Mouse (Mus musculus) limb, embryonic 15.5 days (tissue): Measurements from ENCODE around the gene Dnajc6. TPM values are rescaled to one million over a fixed set of nuclear protein-coding genes. Genes with fewer than 3 reads are reported as not detected.

Experiments used
- ATAC-seq: fragments of 200-750 bp; cut with Nextera tagmentation; 2 replicates; pipeline ENCODE4 v1.8.0; 2017; ENCODE audit warnings: low read depth, moderate TSS enrichment; ENCODE audit not compliant: insufficient number of reproducible peaks, low FRiP score, low TSS enrichment
- H3K27ac ChIP-seq: fragments of 300-500 bp; sonication (generic); 2 replicates; pipeline ENCODE4 v1.5.1; 2015; ENCODE audit warnings: moderate library complexity, mild to moderate bottlenecking, inconsistent platforms
- H3K27me3 ChIP-seq: fragments of 300-500 bp; sonication (generic); 2 replicates; pipeline ENCODE4 v1.6.1; 2015; ENCODE audit warnings: inconsistent platforms
- H3K36me3 ChIP-seq: fragments of 300-500 bp; sonication (generic); 2 replicates; pipeline ENCODE4 v1.6.1; 2015; ENCODE audit warnings: inconsistent platforms
- H3K4me1 ChIP-seq: fragments of 300-500 bp; sonication (generic); 2 replicates; pipeline ENCODE4 v1.6.1; 2015; ENCODE audit warnings: inconsistent platforms
- H3K4me2 ChIP-seq: fragments of 300-500 bp; sonication (generic); 2 replicates; pipeline ENCODE4 v1.6.1; 2015; ENCODE audit warnings: mild to moderate bottlenecking, inconsistent platforms
- H3K4me3 ChIP-seq: fragments of 300-500 bp; sonication (generic); 2 replicates; pipeline ENCODE4 v1.5.1; 2015; ENCODE audit warnings: mild to moderate bottlenecking, inconsistent platforms
- H3K9ac ChIP-seq: fragments of 300-500 bp; sonication (generic); 2 replicates; pipeline ENCODE4 v1.6.1; 2015; ENCODE audit warnings: inconsistent platforms
- H3K9me3 ChIP-seq: fragments of 300-500 bp; sonication (generic); 2 replicates; pipeline ENCODE4 v1.6.1; 2016; ENCODE audit warnings: inconsistent platforms
- WGBS: fragments of 180-500 bp; shearing (Covaris S2); methylation state at CpG from one replicate; pipeline ENCODE4 v1.1.7; 2015; 5-methylcytosine and 5-hydroxymethylcytosine counted together
- polyA plus RNA-seq: library from polyadenylated mRNA; unstranded; fragments of >200 nt; fragmentation: Nextera tagmentation; extraction: Ambion mirVana; gene quantifications from 2 replicates; pipeline ENCODE4 v1.2.1, GENCODE M21; 2015

The Dnajc6 gene
- polyA plus RNA-seq, 1 experiment from 2014 or later = 1.3 TPM

DNA sequence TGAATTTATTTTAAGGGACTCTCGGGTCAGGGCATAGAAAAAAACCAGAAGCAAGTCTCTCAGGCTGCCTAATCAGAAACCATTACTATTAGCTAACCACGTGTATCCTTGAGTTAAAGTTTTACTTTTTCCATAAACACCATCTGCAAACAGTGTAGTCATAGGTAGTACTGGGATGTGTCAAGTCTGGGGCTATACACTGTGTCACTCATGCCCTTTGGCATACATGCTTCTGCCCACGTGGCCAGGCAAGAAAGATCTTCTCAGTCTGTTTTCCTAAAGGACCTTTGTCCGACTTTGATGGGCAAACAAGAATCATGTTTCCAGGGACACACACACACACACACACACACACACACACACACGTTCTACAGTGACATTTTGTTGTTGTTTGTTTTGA lies 178.3 kb downstream of the Dnajc6 start:
- Histone ChIP-seq H3K4me1 (no peaks in the 10 kb centered on the region), H3K9ac (no peak overlapping the region), H3K9me3 (no peaks in the 10 kb centered on the region), H3K27me3 (no peaks in the 10 kb centered on the region), H3K4me3 (no peak overlapping the region), H3K27ac (no peak overlapping the region), H3K36me3 (no peaks in the 10 kb centered on the region), H3K4me2 (no peak overlapping the region)
- WGBS = 79% methylated on average over 5 of the region's 5 CpGs
- no peak for ATAC-seq

DNA sequence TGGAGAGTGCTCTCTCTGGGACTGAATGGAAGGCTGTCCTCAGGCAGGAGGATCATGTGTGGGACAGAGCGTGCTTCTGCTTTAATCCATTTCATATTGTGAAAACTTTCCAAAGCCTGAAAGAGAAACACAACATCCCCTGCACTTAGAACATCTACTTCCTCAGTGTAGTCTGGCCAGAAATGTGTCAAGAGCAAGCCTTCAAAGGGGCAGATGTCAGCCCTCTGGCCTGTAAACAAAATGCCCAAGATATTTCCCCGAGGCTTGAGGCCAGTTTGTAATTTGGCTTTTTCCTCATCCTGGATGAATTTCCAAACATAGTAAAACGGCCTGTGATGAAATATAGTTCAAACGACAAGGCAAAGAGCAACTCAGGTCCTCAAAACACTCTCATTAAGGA lies 179.3 kb downstream of the Dnajc6 start:
- H3K9me3 ChIP-seq = no peaks in the 10 kb centered on the region
- H3K9ac ChIP-seq = no peak overlapping the region
- no peak overlapping the region for H3K4me2 ChIP-seq
- no peak for ATAC-seq
- no peaks in the 10 kb centered on the region for H3K27me3 ChIP-seq
- WGBS = 45% methylated on average over 4 of the region's 4 CpGs
- H3K4me1 ChIP-seq = no peaks in the 10 kb centered on the region
- no peak overlapping the region for H3K4me3 ChIP-seq
- H3K27ac ChIP-seq = no peak overlapping the region
- H3K36me3 ChIP-seq = no peaks in the 10 kb centered on the region

DNA sequence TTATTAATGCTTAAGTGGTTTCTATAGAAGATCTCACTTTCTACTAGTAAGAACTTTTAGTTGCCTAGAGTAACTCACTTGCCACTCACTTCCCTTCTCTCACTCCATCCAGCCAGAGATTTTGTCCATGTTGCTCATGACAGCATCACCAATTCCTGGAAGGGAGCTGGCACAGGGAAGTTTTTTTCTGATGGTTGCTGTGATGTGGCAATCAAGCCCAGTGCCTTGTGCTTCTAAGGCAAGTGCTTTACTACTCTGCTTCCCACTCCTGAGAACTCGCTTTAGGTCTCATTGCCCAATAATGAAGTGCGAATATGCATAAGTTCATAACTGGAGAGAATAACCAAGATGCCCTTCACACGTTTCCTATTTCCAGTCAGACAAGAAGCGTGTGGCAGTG lies 186.2 kb downstream of the Dnajc6 start:
- WGBS = 91% methylated on average over 4 of the region's 4 CpGs
- no peak for ATAC-seq
- no peaks in the 10 kb centered on the region for H3K4me1 ChIP-seq
- H3K9me3 ChIP-seq = no peaks in the 10 kb centered on the region
- H3K27ac ChIP-seq = no peak overlapping the region
- no peak overlapping the region for H3K9ac ChIP-seq
- H3K4me2 ChIP-seq = no peak overlapping the region
- H3K4me3 ChIP-seq = no peak overlapping the region
- H3K36me3 ChIP-seq = no peaks in the 10 kb centered on the region
- H3K27me3 ChIP-seq = no peaks in the 10 kb centered on the region

DNA sequence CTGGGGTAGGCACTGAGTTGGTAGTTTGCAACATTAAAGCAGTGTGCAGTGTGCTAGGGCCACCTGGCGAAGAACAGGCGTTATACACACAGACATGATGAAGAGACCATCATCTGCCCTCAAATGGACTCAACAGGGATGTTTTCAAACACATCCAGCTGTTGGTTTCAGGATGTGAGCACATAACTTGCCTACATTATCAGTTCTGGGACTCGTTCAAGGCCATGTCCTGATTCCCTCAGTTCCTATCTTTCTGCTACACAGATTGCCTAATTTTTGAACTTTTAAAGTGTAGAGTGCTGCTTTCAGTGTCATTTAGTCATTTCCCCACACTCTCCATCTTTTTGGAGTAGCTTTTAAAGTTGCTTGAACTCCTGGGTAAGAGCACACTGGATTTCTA lies 186.6 kb downstream of the Dnajc6 start:
- H3K36me3 ChIP-seq = no peaks in the 10 kb centered on the region
- H3K4me3 ChIP-seq = no peak overlapping the region
- no peak overlapping the region for H3K9ac ChIP-seq
- no peak overlapping the region for H3K4me2 ChIP-seq
- H3K27ac ChIP-seq = no peak overlapping the region
- no peaks in the 10 kb centered on the region for H3K27me3 ChIP-seq
- no peaks in the 10 kb centered on the region for H3K4me1 ChIP-seq
- WGBS = 84% methylated on average over 3 of the region's 3 CpGs
- ATAC-seq = no peak
- no peaks in the 10 kb centered on the region for H3K9me3 ChIP-seq

DNA sequence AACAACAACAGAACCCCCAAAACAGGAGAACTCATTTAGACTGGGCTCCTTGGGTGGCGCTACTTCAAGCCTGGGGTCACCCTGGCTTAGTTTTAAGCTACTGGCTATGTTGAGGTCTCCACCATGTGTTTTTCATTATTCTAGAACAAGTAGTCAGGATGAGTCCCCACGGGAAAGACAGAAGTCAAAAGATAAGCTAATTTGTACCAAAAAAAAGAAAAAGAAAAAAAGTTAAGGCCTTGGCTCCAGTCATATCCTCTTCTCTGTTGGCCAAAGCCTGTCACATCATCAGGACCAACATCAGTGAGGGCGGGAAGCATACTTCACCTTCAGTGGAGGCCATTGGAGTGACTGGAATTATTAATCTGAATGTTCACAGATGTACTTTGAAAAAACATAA lies 188.4 kb downstream of the Dnajc6 start:
- 0 out of 2 replicates have a peak, but pooled peaks cover 5% of the 10 kb centered on the region for H3K4me1 ChIP-seq
- H3K4me2 ChIP-seq = no peak overlapping the region
- no peak overlapping the region for H3K9ac ChIP-seq
- H3K36me3 ChIP-seq = no peaks in the 10 kb centered on the region
- H3K27me3 ChIP-seq = no peaks in the 10 kb centered on the region
- ATAC-seq = no peak
- H3K27ac ChIP-seq = no peak overlapping the region
- 73% methylated on average over 3 of the region's 3 CpGs for WGBS
- H3K4me3 ChIP-seq = no peak overlapping the region
- no peaks in the 10 kb centered on the region for H3K9me3 ChIP-seq

DNA sequence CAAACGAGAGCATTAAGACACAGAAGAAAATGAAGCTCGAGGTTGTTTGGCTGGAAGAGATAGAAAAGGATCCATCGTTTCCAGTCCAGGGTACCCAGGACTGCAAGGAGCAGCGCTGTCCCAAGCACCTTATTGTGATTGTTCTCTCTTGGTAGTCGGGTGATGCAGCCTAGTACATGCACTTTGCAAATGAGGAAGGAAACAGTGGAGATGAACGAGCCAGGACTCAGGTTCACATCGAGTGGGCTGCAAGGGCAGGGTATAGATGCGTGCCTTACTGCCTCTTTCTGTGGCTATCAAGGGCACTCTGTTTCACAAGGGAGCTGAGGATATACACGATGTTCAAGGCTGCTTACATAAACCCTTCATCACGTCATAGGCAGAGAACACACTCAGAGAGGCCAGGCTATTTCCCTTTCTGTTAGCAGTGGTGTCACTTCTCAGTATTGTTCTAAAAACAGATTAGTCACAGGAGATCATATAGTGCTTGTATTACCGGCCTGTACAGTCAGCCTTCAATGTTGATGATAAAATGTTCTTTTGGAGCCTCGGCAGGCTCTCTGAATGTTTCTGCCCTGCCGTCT lies 189.9 kb downstream of the Dnajc6 start:
- Histone ChIP-seq H3K9ac (no peak overlapping the region), H3K27ac (no peak overlapping the region), H3K4me2 (no peak overlapping the region), H3K9me3 (no peaks in the 10 kb centered on the region), H3K4me1 (0 out of 2 replicates have a peak, but pooled peaks cover 5% of the 10 kb centered on the region), H3K4me3 (no peak overlapping the region), H3K27me3 (no peaks in the 10 kb centered on the region), H3K36me3 (no peaks in the 10 kb centered on the region)
- no peak for ATAC-seq
- 74% methylated on average over 13 of the region's 13 CpGs for WGBS

DNA sequence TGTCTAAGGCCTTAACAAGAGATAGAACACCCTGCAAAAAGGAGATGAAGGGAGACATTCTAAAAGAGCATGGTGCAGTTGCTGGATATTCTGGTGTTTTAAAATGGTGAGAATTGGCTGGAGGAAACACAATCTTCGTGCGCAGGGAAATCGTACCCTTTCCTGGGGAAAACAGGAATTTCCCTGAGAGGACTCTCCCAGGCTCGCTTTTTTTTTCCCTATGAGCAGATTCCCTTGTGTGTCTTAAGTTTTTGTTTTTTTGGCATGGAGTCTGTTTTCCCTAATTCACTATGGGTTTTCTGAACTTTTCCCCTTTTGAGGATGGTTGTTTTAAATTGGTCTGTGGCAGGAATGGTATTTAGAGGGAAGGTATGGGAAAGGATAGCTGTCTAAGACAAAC lies 192.8 kb downstream of the Dnajc6 start:
- WGBS = 76% methylated on average over 4 of the region's 4 CpGs
- H3K4me3 ChIP-seq = no peak overlapping the region
- 0 out of 2 replicates have a peak, but pooled peaks cover 5% of the 10 kb centered on the region for H3K4me1 ChIP-seq
- ATAC-seq = no peak
- H3K27me3 ChIP-seq = no peaks in the 10 kb centered on the region
- H3K4me2 ChIP-seq = no peak overlapping the region
- H3K36me3 ChIP-seq = no peaks in the 10 kb centered on the region
- H3K9ac ChIP-seq = no peak overlapping the region
- H3K9me3 ChIP-seq = no peaks in the 10 kb centered on the region
- peak overlapping the region; percentile 57; the same call in 1 of the 2 replicates for H3K27ac ChIP-seq

DNA sequence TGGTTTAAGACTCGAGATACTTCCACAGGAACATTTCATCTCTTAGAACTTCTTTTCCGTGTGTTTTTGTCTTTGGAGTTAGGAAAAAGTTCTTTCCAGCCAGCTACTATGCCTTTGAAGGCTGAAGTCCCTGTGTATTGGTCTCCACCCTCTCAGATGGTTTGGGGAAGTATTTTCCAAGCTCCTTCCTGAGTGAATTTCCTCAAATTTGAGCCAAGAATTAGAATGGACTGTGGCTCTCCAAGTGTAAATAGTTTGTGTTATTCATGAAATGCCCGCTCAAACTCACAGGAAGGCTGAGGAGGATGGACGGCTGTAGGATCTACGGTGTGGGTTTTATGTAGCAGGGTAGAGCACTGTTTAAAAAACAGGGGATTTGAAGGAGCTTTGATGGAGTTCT lies 193.2 kb downstream of the Dnajc6 start:
- no peak for ATAC-seq
- H3K4me2 ChIP-seq = no peak overlapping the region

More for the DNA sequence above, 193.2 kb downstream of the Dnajc6 start:
- peak overlapping the region; percentile 57; the same call in 1 of the 2 replicates for H3K27ac ChIP-seq
- WGBS = 53% methylated on average over 5 of the region's 5 CpGs
- H3K4me1 ChIP-seq = 0 out of 2 replicates have a peak, but pooled peaks cover 5% of the 10 kb centered on the region
- no peaks in the 10 kb centered on the region for H3K36me3 ChIP-seq
- no peaks in the 10 kb centered on the region for H3K9me3 ChIP-seq
- no peak overlapping the region for H3K4me3 ChIP-seq
- no peaks in the 10 kb centered on the region for H3K27me3 ChIP-seq
- no peak overlapping the region for H3K9ac ChIP-seq

Other genes with a start within 250 kb of the Dnajc6 start
- gene Jak1, start 231.4 kb upstream of the Dnajc6 start, polyA plus RNA-seq = 99.7 and 99.9 TPM in 2 replicates
- gene Ak4, start 77.4 kb upstream of the Dnajc6 start, polyA plus RNA-seq = 20.9 and 26.3 TPM in 2 replicates
- gene Leprot, start 151.1 kb downstream of the Dnajc6 start, polyA plus RNA-seq = 110 and 111 TPM in 2 replicates
- 19.1 and 21.4 TPM in 2 replicates for gene Lepr, start 220.8 kb downstream of the Dnajc6 start, polyA plus RNA-seq